Mouse (Mus musculus): ENCODE results near the gene Dnhd1. TPM values are rescaled to one million over a fixed set of nuclear protein-coding genes. Genes with fewer than 3 reads are reported as not detected.

The Dnhd1 gene
- 2.0 and 2.8 TPM in 2 replicates for polyA plus RNA-seq (2014; fragmentation: Nextera tagmentation; extraction: Ambion mirVana)

DNA sequence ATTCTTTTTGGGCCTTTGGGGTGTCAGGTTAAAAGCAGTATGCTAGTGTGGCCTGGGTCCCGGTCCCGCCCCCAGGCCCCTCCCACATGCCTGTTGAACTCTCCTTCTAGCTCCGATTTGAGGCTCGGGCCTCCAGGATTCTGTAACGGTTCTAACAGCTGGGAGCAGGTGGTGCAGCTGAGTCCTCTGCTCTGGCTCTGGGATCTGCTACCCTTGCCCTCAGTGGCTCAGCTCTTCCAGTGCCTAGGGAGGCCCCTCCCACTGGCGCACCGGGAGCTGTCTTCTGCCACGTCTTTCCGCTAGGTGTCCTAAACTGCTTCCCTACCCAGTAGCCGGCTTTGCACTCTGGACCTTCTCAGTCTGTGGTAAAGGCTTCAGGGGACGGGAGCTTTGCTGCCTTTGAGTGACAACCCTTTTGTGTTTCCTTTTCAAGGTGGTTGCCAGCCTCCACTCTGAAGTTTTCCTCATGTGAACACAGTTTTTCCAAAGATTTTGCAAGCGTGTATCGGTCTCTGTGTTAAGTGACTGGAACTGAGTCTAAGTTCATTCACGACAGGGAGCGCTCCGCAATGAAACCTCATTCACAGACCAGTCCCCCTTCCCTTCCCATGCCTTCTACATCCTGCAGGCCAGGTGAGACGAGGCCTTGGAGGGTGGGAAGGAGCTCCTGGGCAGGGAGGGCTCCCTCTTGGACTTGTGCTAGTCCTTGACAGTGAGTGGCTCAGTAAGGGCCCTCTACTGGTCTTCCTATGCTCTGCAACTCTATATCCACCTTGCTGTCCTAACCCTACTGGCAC is at the start of gene Dnhd1:
Gene Dnhd1 (plus strand): TSS at position 189 of the 797 bp plus-strand sequence.
- Histone ChIP-seq H3K9ac (replicated peaks; ENCODE audit: low read depth, low read length) (0 out of 2 replicates have a peak within 1 kb of the TSS, but pooled peaks have one; percentile 35), H3K4me1 (ENCODE audit: control insufficient read depth, insufficient read depth, low read length) (no peaks in the 10 kb centered on the region), H3K36me3 (ENCODE audit: control insufficient read depth, insufficient read depth, low read length) (no peaks in the 10 kb centered on the region), H3K4me2 (ENCODE audit: low read depth, low read length) (peak within 1 kb of the TSS; percentile 61), H3K27ac (ENCODE audit: low read depth, low read length) (no peak within 1 kb of the TSS), H3K9me3 (ENCODE audit: control insufficient read depth, low read length) (no peaks in the 10 kb centered on the region), H3K4me3 (ENCODE audit: low read depth, low read length) (peak within 1 kb of the TSS; percentile 27; the same call in 1 of the 2 replicates), H3K27me3 (ENCODE audit: control insufficient read depth, insufficient read depth, low read length) (no peaks in the 10 kb centered on the region)
- 3% methylated on average over 17 of the region's 17 CpGs for WGBS
- ATAC-seq (ENCODE audit: low read depth), result peak; percentile 95

DNA sequence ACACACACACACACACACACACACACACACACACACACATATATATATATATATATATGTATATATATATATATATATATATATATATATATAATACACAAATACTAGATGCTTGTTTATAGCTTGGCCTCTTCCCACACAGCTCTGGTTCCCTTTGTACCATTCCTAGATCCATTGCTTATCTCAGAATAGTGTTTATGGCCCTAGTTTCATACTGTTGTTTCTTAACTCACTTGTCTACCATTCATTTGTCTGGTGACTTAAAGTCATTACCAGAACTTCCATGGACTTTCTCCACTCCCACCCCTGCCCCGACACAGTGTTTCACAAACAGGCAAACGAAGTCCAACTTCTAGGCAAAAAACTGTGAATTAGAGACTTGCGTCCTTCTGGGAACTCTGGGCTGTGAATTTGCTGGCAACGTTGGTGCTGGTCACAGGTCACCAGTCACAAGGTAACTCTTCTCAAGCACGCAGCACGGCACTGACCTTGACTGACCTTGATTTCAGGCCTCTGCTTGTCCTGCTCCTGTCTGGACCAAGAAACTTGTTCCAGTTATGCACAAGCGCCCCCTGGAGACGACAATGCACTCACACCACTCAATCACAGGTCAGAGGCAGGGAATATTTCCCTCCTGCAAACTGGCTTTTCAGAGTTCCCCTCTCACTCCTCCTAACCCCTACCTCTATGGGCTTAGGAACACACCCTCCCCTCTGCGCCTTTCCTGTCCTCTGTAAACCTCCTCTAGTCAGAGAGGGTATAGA is 47.6 kb upstream of the Dnhd1 start:
- no peak overlapping the region for H3K27ac ChIP-seq (ENCODE audit: low read depth, low read length)
- no peaks in the 10 kb centered on the region for H3K4me1 ChIP-seq (ENCODE audit: control insufficient read depth, insufficient read depth, low read length)
- no peak overlapping the region for H3K4me3 ChIP-seq (ENCODE audit: low read depth, low read length)
- no peaks in the 10 kb centered on the region for H3K27me3 ChIP-seq (ENCODE audit: control insufficient read depth, insufficient read depth, low read length)
- no peaks in the 10 kb centered on the region for H3K9me3 ChIP-seq (ENCODE audit: control insufficient read depth, low read length)
- no peak overlapping the region for H3K9ac ChIP-seq (replicated peaks; ENCODE audit: low read depth, low read length)
- 40% methylated on average over 9 of the region's 9 CpGs for WGBS
- peak; percentile 57; the same call in 1 of the 2 replicates for ATAC-seq (ENCODE audit: low read depth)
- H3K36me3 ChIP-seq (ENCODE audit: control insufficient read depth, insufficient read depth, low read length), result no peaks in the 10 kb centered on the region
- no peak overlapping the region for H3K4me2 ChIP-seq (ENCODE audit: low read depth, low read length)

DNA sequence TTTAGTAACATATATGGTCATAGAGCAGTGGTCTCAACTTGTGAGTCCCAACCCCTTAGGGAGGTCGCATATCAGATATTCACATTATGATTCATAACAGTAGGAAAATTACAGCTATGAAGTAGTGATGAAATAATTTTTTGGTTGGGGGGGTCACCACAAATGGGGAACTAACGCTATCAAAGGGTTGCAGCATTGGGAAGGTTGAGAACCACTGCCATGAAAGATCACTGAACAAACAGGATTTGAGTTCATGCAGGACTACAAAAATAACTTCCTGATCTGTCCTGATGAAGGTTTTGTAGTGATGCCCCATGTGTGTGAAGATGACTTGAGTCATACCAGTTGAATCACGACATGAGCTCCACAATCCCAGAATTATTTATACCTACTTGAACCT is 42.2 kb upstream of the Dnhd1 start:
- Histone ChIP-seq H3K27me3 (ENCODE audit: control insufficient read depth, insufficient read depth, low read length) (no peaks in the 10 kb centered on the region), H3K4me1 (ENCODE audit: control insufficient read depth, insufficient read depth, low read length) (no peaks in the 10 kb centered on the region), H3K4me3 (ENCODE audit: low read depth, low read length) (no peak overlapping the region), H3K4me2 (ENCODE audit: low read depth, low read length) (no peak overlapping the region), H3K36me3 (ENCODE audit: control insufficient read depth, insufficient read depth, low read length) (peaks cover 33% of the 10 kb centered on the region), H3K27ac (ENCODE audit: low read depth, low read length) (no peak overlapping the region), H3K9me3 (ENCODE audit: control insufficient read depth, low read length) (no peaks in the 10 kb centered on the region), H3K9ac (replicated peaks; ENCODE audit: low read depth, low read length) (no peak overlapping the region)
- no peak for ATAC-seq (ENCODE audit: low read depth)
- WGBS, result 87% methylated on average over 3 of the region's 3 CpGs

DNA sequence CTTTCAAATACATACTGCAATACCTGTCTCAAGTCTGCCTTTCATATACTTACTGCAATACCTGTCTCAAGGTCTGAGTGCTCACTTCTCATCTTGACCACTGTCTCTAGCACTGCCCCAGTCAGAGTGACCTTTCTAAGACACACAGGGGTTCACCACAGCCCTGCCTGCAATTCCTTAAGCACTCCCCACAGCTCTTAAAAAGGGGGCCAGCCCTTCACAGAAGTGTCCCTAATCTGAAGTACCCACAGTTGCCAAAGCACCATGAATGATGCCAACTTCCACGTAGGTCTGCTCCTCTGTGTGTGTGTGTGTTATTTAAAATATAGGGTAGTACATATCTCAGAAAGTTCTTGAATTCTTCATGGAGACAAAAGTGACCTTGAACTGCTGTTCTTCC is 38.9 kb upstream of the Dnhd1 start:
- Histone ChIP-seq H3K9ac (replicated peaks; ENCODE audit: low read depth, low read length) (no peak overlapping the region), H3K4me1 (ENCODE audit: control insufficient read depth, insufficient read depth, low read length) (no peaks in the 10 kb centered on the region), H3K4me3 (ENCODE audit: low read depth, low read length) (no peak overlapping the region), H3K27ac (ENCODE audit: low read depth, low read length) (no peak overlapping the region), H3K36me3 (ENCODE audit: control insufficient read depth, insufficient read depth, low read length) (peaks cover 57% of the 10 kb centered on the region), H3K27me3 (ENCODE audit: control insufficient read depth, insufficient read depth, low read length) (no peaks in the 10 kb centered on the region), H3K9me3 (ENCODE audit: control insufficient read depth, low read length) (no peaks in the 10 kb centered on the region), H3K4me2 (ENCODE audit: low read depth, low read length) (no peak overlapping the region)
- no peak for ATAC-seq (ENCODE audit: low read depth)
- 90% methylated on average over 1 of the region's 1 CpGs for WGBS

DNA sequence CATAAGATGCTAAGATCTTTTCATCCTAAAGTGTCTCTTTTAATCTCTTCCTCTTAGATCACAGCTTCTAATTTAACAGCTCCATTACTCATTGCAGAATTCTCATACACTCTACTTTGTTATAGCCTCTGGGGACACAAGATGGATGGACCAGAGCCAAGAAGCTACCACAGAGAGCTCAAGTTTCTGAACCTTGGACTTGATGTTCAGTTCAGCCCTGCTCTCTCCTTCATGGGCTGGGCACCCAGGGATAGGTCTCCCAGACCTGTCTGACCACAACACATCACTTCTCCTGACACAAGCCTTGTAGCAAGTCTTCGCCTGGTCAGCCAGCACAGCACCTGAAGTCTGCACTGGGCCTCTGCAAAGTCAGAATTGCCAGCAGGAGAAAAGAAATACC is 36.2 kb upstream of the Dnhd1 start:
- WGBS, result 87% methylated on average over 1 of the region's 1 CpGs

DNA sequence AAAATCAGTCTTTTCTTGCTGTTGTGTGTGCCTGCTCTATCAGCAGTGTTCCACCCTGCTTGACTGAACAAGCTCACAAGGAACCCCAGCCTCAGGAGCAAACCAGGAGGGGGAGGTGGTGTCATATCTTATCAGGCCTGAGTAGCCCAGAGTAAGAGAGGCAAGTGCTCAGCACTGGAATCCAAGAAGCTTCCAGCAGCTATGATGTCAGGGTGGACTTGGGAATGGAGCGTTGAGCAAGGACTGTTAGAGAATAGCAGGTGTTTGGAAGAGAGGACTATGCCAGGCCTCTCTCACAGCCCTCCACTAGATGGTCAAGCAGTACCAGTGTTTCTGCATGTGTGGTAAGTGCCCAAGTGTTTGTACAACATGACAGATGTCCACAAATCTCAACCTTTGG is 34.9 kb upstream of the Dnhd1 start:
- 90% methylated on average over 1 of the region's 1 CpGs for WGBS
- Histone ChIP-seq H3K9me3 (ENCODE audit: control insufficient read depth, low read length) (no peaks in the 10 kb centered on the region), H3K9ac (replicated peaks; ENCODE audit: low read depth, low read length) (no peak overlapping the region), H3K36me3 (ENCODE audit: control insufficient read depth, insufficient read depth, low read length) (peaks cover 85% of the 10 kb centered on the region), H3K4me3 (ENCODE audit: low read depth, low read length) (no peak overlapping the region), H3K27ac (ENCODE audit: low read depth, low read length) (no peak overlapping the region), H3K4me1 (ENCODE audit: control insufficient read depth, insufficient read depth, low read length) (no peaks in the 10 kb centered on the region), H3K4me2 (ENCODE audit: low read depth, low read length) (no peak overlapping the region), H3K27me3 (ENCODE audit: control insufficient read depth, insufficient read depth, low read length) (no peaks in the 10 kb centered on the region)
- no peak for ATAC-seq (ENCODE audit: low read depth)

More for the DNA sequence above, 36.2 kb upstream of the Dnhd1 start:
- Histone ChIP-seq H3K9ac (replicated peaks; ENCODE audit: low read depth, low read length) (no peak overlapping the region), H3K4me2 (ENCODE audit: low read depth, low read length) (no peak overlapping the region), H3K27ac (ENCODE audit: low read depth, low read length) (no peak overlapping the region), H3K36me3 (ENCODE audit: control insufficient read depth, insufficient read depth, low read length) (peaks cover 83% of the 10 kb centered on the region), H3K4me3 (ENCODE audit: low read depth, low read length) (no peak overlapping the region), H3K27me3 (ENCODE audit: control insufficient read depth, insufficient read depth, low read length) (no peaks in the 10 kb centered on the region), H3K4me1 (ENCODE audit: control insufficient read depth, insufficient read depth, low read length) (no peaks in the 10 kb centered on the region), H3K9me3 (ENCODE audit: control insufficient read depth, low read length) (no peaks in the 10 kb centered on the region)
- no peak for ATAC-seq (ENCODE audit: low read depth)

DNA sequence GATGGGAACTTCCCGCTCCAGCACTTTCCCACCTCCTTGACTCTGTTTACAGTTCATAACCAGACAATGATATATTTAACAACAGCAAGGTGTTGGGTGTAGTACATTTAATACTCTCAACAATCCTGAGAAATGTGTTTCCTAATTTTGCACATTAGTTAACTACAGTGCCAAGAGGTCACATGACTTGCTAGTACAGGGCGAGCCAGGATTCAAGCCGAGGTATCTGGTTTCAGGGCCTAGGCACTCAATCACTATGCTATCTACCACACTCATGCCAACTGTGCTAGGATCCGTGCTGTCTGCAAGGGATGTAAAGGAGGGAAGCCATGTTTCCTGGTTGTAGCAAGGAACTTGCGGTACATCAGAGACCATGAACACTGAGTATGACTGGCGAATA is 34.1 kb upstream of the Dnhd1 start:
- WGBS, result 94% methylated on average over 6 of the region's 6 CpGs
- H3K4me2 ChIP-seq (ENCODE audit: low read depth, low read length), result no peak overlapping the region
- no peaks in the 10 kb centered on the region for H3K9me3 ChIP-seq (ENCODE audit: control insufficient read depth, low read length)
- H3K27ac ChIP-seq (ENCODE audit: low read depth, low read length), result no peak overlapping the region
- H3K4me3 ChIP-seq (ENCODE audit: low read depth, low read length), result no peak overlapping the region
- no peak for ATAC-seq (ENCODE audit: low read depth)
- H3K27me3 ChIP-seq (ENCODE audit: control insufficient read depth, insufficient read depth, low read length), result no peaks in the 10 kb centered on the region
- no peaks in the 10 kb centered on the region for H3K4me1 ChIP-seq (ENCODE audit: control insufficient read depth, insufficient read depth, low read length)
- H3K36me3 ChIP-seq (ENCODE audit: control insufficient read depth, insufficient read depth, low read length), result peaks cover 80% of the 10 kb centered on the region
- no peak overlapping the region for H3K9ac ChIP-seq (replicated peaks; ENCODE audit: low read depth, low read length)

DNA sequence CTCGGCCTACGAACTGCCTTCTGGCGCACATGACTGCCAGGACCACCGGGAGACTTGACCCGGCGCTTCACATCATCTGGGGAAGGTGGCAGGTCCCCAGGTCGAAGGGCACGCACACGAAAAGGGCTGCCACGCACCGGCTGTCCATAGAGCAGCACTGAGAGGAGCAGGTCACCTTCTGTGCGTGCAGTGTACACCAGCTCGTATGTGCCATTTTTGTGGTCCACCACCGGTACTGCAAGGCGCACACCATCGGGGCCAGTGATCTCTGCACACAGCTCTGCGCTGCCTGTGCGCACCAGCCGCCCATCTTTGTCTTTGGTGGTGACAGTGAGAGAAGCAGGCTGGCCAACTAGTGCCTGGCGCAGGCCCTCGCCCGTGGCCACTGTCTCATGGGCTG is 32.8 kb upstream of the Dnhd1 start:
- Histone ChIP-seq H3K4me1 (ENCODE audit: control insufficient read depth, insufficient read depth, low read length) (no peaks in the 10 kb centered on the region), H3K9ac (replicated peaks; ENCODE audit: low read depth, low read length) (no peak overlapping the region), H3K4me2 (ENCODE audit: low read depth, low read length) (no peak overlapping the region), H3K27me3 (ENCODE audit: control insufficient read depth, insufficient read depth, low read length) (no peaks in the 10 kb centered on the region), H3K9me3 (ENCODE audit: control insufficient read depth, low read length) (no peaks in the 10 kb centered on the region), H3K4me3 (ENCODE audit: low read depth, low read length) (no peak overlapping the region), H3K36me3 (ENCODE audit: control insufficient read depth, insufficient read depth, low read length) (peaks cover 73% of the 10 kb centered on the region), H3K27ac (ENCODE audit: low read depth, low read length) (no peak overlapping the region)
- WGBS, result 97% methylated on average over 22 of the region's 22 CpGs
- no peak for ATAC-seq (ENCODE audit: low read depth)

DNA sequence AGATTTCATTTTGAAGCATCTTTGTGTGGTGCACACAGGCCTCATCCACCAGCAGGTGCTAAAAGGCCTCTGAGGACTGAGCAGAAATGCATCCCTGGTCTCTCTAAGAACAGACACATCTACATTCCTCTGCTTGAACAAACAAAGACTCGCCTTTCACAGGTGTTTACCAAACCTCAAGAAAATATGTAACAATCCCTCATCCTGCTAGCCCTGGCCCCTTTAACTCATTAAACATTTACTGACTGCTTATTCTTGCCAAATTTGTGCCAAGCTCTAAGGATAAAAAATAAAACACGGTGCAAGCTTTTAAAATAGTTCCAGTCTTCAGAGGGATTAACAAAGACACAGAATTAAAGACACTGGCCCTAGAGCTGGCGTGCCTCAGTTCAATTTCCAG is 30.9 kb upstream of the Dnhd1 start:
- 91% methylated on average over 3 of the region's 3 CpGs for WGBS
- no peaks in the 10 kb centered on the region for H3K9me3 ChIP-seq (ENCODE audit: control insufficient read depth, low read length)
- no peak overlapping the region for H3K4me3 ChIP-seq (ENCODE audit: low read depth, low read length)
- no peak overlapping the region for H3K9ac ChIP-seq (replicated peaks; ENCODE audit: low read depth, low read length)
- H3K4me2 ChIP-seq (ENCODE audit: low read depth, low read length), result no peak overlapping the region
- H3K4me1 ChIP-seq (ENCODE audit: control insufficient read depth, insufficient read depth, low read length), result no peaks in the 10 kb centered on the region
- no peaks in the 10 kb centered on the region for H3K27me3 ChIP-seq (ENCODE audit: control insufficient read depth, insufficient read depth, low read length)
- peaks cover 72% of the 10 kb centered on the region for H3K36me3 ChIP-seq (ENCODE audit: control insufficient read depth, insufficient read depth, low read length)
- H3K27ac ChIP-seq (ENCODE audit: low read depth, low read length), result no peak overlapping the region
- ATAC-seq (ENCODE audit: low read depth), result no peak
